Comparison of ENCODE assay signal across 8 mouse cellular contexts in the genomic region with DNA sequence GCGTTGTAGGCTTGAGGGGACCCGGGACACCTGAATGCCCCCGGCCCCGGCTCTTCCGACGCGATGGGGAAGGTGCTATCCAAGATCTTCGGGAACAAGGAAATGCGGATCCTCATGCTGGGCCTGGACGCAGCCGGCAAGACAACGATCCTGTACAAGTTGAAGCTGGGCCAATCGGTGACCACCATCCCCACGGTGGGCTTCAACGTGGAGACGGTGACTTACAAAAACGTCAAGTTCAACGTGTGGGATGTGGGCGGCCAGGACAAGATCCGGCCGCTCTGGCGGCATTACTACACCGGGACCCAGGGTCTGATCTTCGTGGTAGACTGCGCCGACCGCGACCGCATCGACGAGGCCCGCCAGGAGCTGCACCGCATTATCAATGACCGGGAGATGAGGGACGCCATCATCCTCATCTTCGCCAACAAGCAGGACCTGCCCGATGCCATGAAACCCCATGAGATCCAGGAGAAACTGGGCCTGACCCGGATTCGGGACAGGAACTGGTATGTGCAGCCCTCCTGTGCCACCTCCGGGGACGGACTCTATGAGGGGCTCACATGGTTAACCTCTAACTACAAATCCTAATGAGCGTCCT. TPM values are rescaled to one million over a fixed set of nuclear protein-coding genes. Genes with fewer than 3 reads are reported as not detected.
A peak's percentile ranks its signal among the peaks of the same experiment; 100 is the strongest.
DNase-seq lines count a peak whose midpoint lies in the region; ATAC-seq and TF ChIP-seq lines count a peak whose summit lies in the region.

No protein-coding gene starts in this region.

- in situ Hi-C loops in CH12.LX (cut with MboI; ENCODE audit: low pct_ligation_motif_present, low pct_unique_long_range_greater_than_20kb, low sequenced_read_pairs) = loop anchor here (5.0 kb wide), 1 partner anchor 164 kb away; no protein-coding TSS in a partner anchor

- peak; percentile 43 for DNase-seq in cerebellum, adult 8-10 months
- no peak for DNase-seq in cerebellum, postnatal 25 days
- no peak for DNase-seq in CH12.LX (ENCODE audit: extremely low read depth)
- DNase-seq in embryonic facial prominence, embryonic 14.5 days (ENCODE audit: low spot score) = no peak
- peak; percentile 32 for DNase-seq in kidney, postnatal 14 days

- no peaks in the 10 kb centered on the region for H3K9me3 ChIP-seq in CH12.LX (replicated peaks; ENCODE audit: low read length)
- no peaks in the 10 kb centered on the region for H3K9me3 ChIP-seq in embryonic facial prominence, embryonic 14.5 days (ENCODE audit: control insufficient read depth, low read length)
- H3K9me3 ChIP-seq in heart, embryonic 11.5 days (replicated peaks; ENCODE audit: control insufficient read depth, low read length) = no peaks in the 10 kb centered on the region
- no peaks in the 10 kb centered on the region for H3K9me3 ChIP-seq in stomach, embryonic 14.5 days (ENCODE audit: control insufficient read depth, low read depth, low read length)

- peak overlapping the region; percentile 90 for H3K9ac ChIP-seq in CH12.LX (ENCODE audit: insufficient read depth, low read depth)
- peak overlapping the region; percentile 99 for H3K9ac ChIP-seq in embryonic facial prominence, embryonic 14.5 days (ENCODE audit: low read depth, low read length)
- H3K9ac ChIP-seq in heart, embryonic 11.5 days (ENCODE audit: low read depth, low read length) = peak overlapping the region; percentile 98
- peak overlapping the region; percentile 99 for H3K9ac ChIP-seq in stomach, embryonic 14.5 days (replicated peaks; ENCODE audit: low read depth, low read length)

- H3K4me1 ChIP-seq in CH12.LX (ENCODE audit: control insufficient read depth in 1 of 2, insufficient read depth in 2 of 2) = peaks cover 0 to 16% of the 10 kb centered on the region in 2 experiments; a peak in 2 of 4 replicates
- peaks cover 19% of the 10 kb centered on the region; the same call in 1 of the 2 replicates for H3K4me1 ChIP-seq in embryonic facial prominence, embryonic 14.5 days (ENCODE audit: control insufficient read depth, insufficient read depth, low read length)
- peaks cover 9% of the 10 kb centered on the region for H3K4me1 ChIP-seq in heart, embryonic 11.5 days (ENCODE audit: control insufficient read depth, insufficient read depth, low read length)
- H3K4me1 ChIP-seq in stomach, embryonic 14.5 days (ENCODE audit: control insufficient read depth, insufficient read depth, low read length) = peaks cover 12% of the 10 kb centered on the region; the same call in 1 of the 2 replicates

- TF ChIP-seq EP300 in CH12.LX (IDR thresholded peaks at IDR 0.05; ENCODE audit: low read length) = no peak

- 0 out of 2 replicates have a peak, but pooled peaks have one; percentile 0 for ATAC-seq in embryonic facial prominence, embryonic 14.5 days (ENCODE audit: low read depth)
- ATAC-seq in heart, embryonic 11.5 days (replicated peaks; ENCODE audit: insufficient number of reproducible peaks, low FRiP score, low TSS enrichment) = peak; percentile 2; the same call in 1 of the 2 replicates
- ATAC-seq in megakaryocyte, adult 5-6 weeks (ENCODE audit: poor library complexity, severe bottlenecking) = 0 out of 2 replicates have a peak, but pooled peaks have one; percentile 6
- no peak for ATAC-seq in stomach, embryonic 14.5 days (ENCODE audit: insufficient number of reproducible peaks, insufficient read depth, low FRiP score, low read depth)

- dilution Hi-C loops in CH12.LX (cut with MboI; ENCODE audit: extremely low pct_ligation_motif_present, extremely low pct_unique_long_range_greater_than_20kb, low sequenced_read_pairs) = no loop called here

- no peak for TF ChIP-seq CTCF in CH12.LX (conservative IDR thresholded peaks at IDR 0.05 in 1 of 2, IDR thresholded peaks at IDR 0.05 in 1 of 2; ENCODE audit: low read depth in 2 of 2, low read length in 2 of 2)

- peaks cover 42% of the 10 kb centered on the region for H3K79me2 ChIP-seq in CH12.LX (replicated peaks; ENCODE audit: control insufficient read depth, extremely low read depth, insufficient read depth, poor library complexity, severe bottlenecking)

- no peak for TF ChIP-seq RAD21 in CH12.LX (IDR thresholded peaks at IDR 0.05; ENCODE audit: low read depth, low read length)

- H3K4me2 ChIP-seq in CH12.LX (ENCODE audit: insufficient read depth, low read depth, poor library complexity, severe bottlenecking) = no peak overlapping the region
- peak overlapping the region; percentile 92 for H3K4me2 ChIP-seq in embryonic facial prominence, embryonic 14.5 days (ENCODE audit: low read depth, low read length)
- peak overlapping the region; percentile 87 for H3K4me2 ChIP-seq in heart, embryonic 11.5 days
- peak overlapping the region; percentile 93 for H3K4me2 ChIP-seq in stomach, embryonic 14.5 days (replicated peaks; ENCODE audit: low read depth, low read length)

- under 1% methylated on average over 37 of the region's 42 CpGs for WGBS in embryonic facial prominence, embryonic 14.5 days
- WGBS in heart, embryonic 11.5 days (ENCODE audit: insufficient replicate concordance) = under 1% methylated on average over 42 of the region's 42 CpGs
- WGBS in stomach, embryonic 14.5 days = under 1% methylated on average over 42 of the region's 42 CpGs

- H3K36me3 ChIP-seq in CH12.LX (replicated peaks in 1 of 2; ENCODE audit: control insufficient read depth in 1 of 2, insufficient read depth in 1 of 2, low read length in 1 of 2) = peaks cover 11 to 21% of the 10 kb centered on the region in 2 experiments
- peaks cover 27% of the 10 kb centered on the region for H3K36me3 ChIP-seq in embryonic facial prominence, embryonic 14.5 days (ENCODE audit: control insufficient read depth, insufficient read depth, low read length)
- no peaks in the 10 kb centered on the region for H3K36me3 ChIP-seq in heart, embryonic 11.5 days (ENCODE audit: control insufficient read depth, insufficient read depth, low read length)
- peaks cover 6% of the 10 kb centered on the region; the same call in 1 of the 2 replicates for H3K36me3 ChIP-seq in stomach, embryonic 14.5 days (ENCODE audit: control insufficient read depth, insufficient read depth, low read length)

- peak overlapping the region; percentile 90 for H3K27ac ChIP-seq in CH12.LX (ENCODE audit: insufficient read depth, low read depth)
- H3K27ac ChIP-seq in embryonic facial prominence, embryonic 14.5 days (replicated peaks; ENCODE audit: low read depth, low read length) = peak overlapping the region; percentile 95
- H3K27ac ChIP-seq in heart, embryonic 11.5 days (ENCODE audit: low read depth, low read length) = peak overlapping the region; percentile 97
- H3K27ac ChIP-seq in stomach, embryonic 14.5 days (ENCODE audit: low read length) = peak overlapping the region; percentile 99

- no peak; the same call in 1 of the 2 replicates for TF ChIP-seq POLR2A in CH12.LX (IDR thresholded peaks at IDR 0.05; ENCODE audit: low read depth, low read length)

- H3K27me3 ChIP-seq in CH12.LX (replicated peaks) = no peaks in the 10 kb centered on the region
- H3K27me3 ChIP-seq in embryonic facial prominence, embryonic 14.5 days (replicated peaks; ENCODE audit: control insufficient read depth, insufficient read depth, low read length) = no peaks in the 10 kb centered on the region
- no peaks in the 10 kb centered on the region for H3K27me3 ChIP-seq in heart, embryonic 11.5 days (ENCODE audit: control insufficient read depth, insufficient read depth, low read length)
- H3K27me3 ChIP-seq in stomach, embryonic 14.5 days (ENCODE audit: control insufficient read depth, insufficient read depth, low read length) = no peaks in the 10 kb centered on the region

- H3K4me3 ChIP-seq in CH12.LX (replicated peaks in 1 of 3; ENCODE audit: low read depth in 2 of 3, low read length in 2 of 3, poor library complexity in 1 of 3) = peak overlapping the region; percentile 80 to 93 (median 90)
- H3K4me3 ChIP-seq in embryonic facial prominence, embryonic 14.5 days (ENCODE audit: low read depth, low read length) = peak overlapping the region; percentile 100
- H3K4me3 ChIP-seq in heart, embryonic 11.5 days (ENCODE audit: low read depth, low read length) = peak overlapping the region; percentile 90
- H3K4me3 ChIP-seq in stomach, embryonic 14.5 days (ENCODE audit: low read depth, low read length) = peak overlapping the region; percentile 99

TF ChIP-seq in CH12.LX, 34 proteins besides CTCF, POLR2A, EP300 and RAD21 (continues in another document):
- TF ChIP-seq PAX5 (IDR thresholded peaks at IDR 0.05; ENCODE audit: low read length) = no peak
- no peak for TF ChIP-seq MAX (IDR thresholded peaks at IDR 0.05; ENCODE audit: low read length)
- no peak for TF ChIP-seq ELF1 (IDR thresholded peaks at IDR 0.05; ENCODE audit: low read depth, low read length)
- no peak for TF ChIP-seq USF2 (conservative IDR thresholded peaks at IDR 0.05; ENCODE audit: low read depth, low read length)
- TF ChIP-seq TCF12 (IDR thresholded peaks at IDR 0.05; ENCODE audit: low read depth, low read length) = no peak

RNA-seq across cellular contexts. Expression of a gene that starts 0.6 kb away (rescaled TPM):
- 4.3 TPM in 2 replicates for total RNA-seq in CH12.LX (2012; rRNA removed)
- not detected in 2 replicates for total RNA-seq in CH12.LX (2014; rRNA removed)
- 3.4 and 4.3 TPM in 2 replicates for polyA plus RNA-seq in CH12.LX (2012; ENCODE audit: insufficient read length, low read depth)
- 1.7 and 1.8 TPM in 2 replicates for polyA plus RNA-seq in embryonic facial prominence, embryonic 14.5 days (2014; fragmentation: Nextera tagmentation; extraction: Ambion mirVana)
- polyA plus RNA-seq in heart, embryonic 11.5 days (2014; fragmentation: Nextera tagmentation; extraction: Ambion mirVana) = 1.3 and 1.5 TPM in 2 replicates
- not detected in 2 replicates for total RNA-seq in megakaryocyte, adult 5-6 weeks (2015)
- total RNA-seq in megakaryocyte, adult 5-6 weeks (2017) = not detected in 2 replicates
- 0.74 and 2.2 TPM in 2 replicates for polyA plus RNA-seq in stomach, embryonic 14.5 days (2014; fragmentation: Nextera tagmentation; extraction: Ambion mirVana)

RNA-seq across cellular contexts. Expression of a gene that starts 0.9 kb away (rescaled TPM):
- total RNA-seq in CH12.LX (2012; rRNA removed) = 273 and 312 TPM in 2 replicates
- 308 and 375 TPM in 2 replicates for total RNA-seq in CH12.LX (2014; rRNA removed)
- 224 and 258 TPM in 2 replicates for polyA plus RNA-seq in CH12.LX (2012; ENCODE audit: insufficient read length, low read depth)
- 62.3 and 66.7 TPM in 2 replicates for polyA plus RNA-seq in embryonic facial prominence, embryonic 14.5 days (2014; fragmentation: Nextera tagmentation; extraction: Ambion mirVana)
- polyA plus RNA-seq in heart, embryonic 11.5 days (2014; fragmentation: Nextera tagmentation; extraction: Ambion mirVana) = 38.0 and 41.6 TPM in 2 replicates
- total RNA-seq in megakaryocyte, adult 5-6 weeks (2015) = 78.8 and 94.8 TPM in 2 replicates
- total RNA-seq in megakaryocyte, adult 5-6 weeks (2017) = 125 and 133 TPM in 2 replicates
- polyA plus RNA-seq in stomach, embryonic 14.5 days (2014; fragmentation: Nextera tagmentation; extraction: Ambion mirVana) = 57.1 and 63.8 TPM in 2 replicates

RNA-seq across cellular contexts. Expression of a gene that starts 15.9 kb away (rescaled TPM):
- total RNA-seq in CH12.LX (2012; rRNA removed) = 34.3 and 37.5 TPM in 2 replicates
- total RNA-seq in CH12.LX (2014; rRNA removed) = 56.6 and 71.0 TPM in 2 replicates
- 44.9 and 54.7 TPM in 2 replicates for polyA plus RNA-seq in CH12.LX (2012; ENCODE audit: insufficient read length, low read depth)
- polyA plus RNA-seq in embryonic facial prominence, embryonic 14.5 days (2014; fragmentation: Nextera tagmentation; extraction: Ambion mirVana) = 65.8 and 75.1 TPM in 2 replicates
- 62.1 and 69.9 TPM in 2 replicates for polyA plus RNA-seq in heart, embryonic 11.5 days (2014; fragmentation: Nextera tagmentation; extraction: Ambion mirVana)
- 43.7 and 44.6 TPM in 2 replicates for total RNA-seq in megakaryocyte, adult 5-6 weeks (2015)
- total RNA-seq in megakaryocyte, adult 5-6 weeks (2017) = 67.3 and 79.7 TPM in 2 replicates
- polyA plus RNA-seq in stomach, embryonic 14.5 days (2014; fragmentation: Nextera tagmentation; extraction: Ambion mirVana) = 99.9 and 114 TPM in 2 replicates

Comparison
In these comparisons a context has a peak if more than half of its experiments do, and no peak if none do; other contexts are left out.
1. DNase-seq: peak in cerebellum, adult 8-10 months (single experiment) and kidney, postnatal 14 days (single experiment); none in cerebellum, postnatal 25 days (0 of 2), CH12.LX (single experiment) and embryonic facial prominence, embryonic 14.5 days (single experiment).
2. Peak in every context shown above with its lines, with median percentiles within 50 percentile points of each other: H3K27ac ChIP-seq, H3K4me3 ChIP-seq and H3K9ac ChIP-seq.